Mouse (Mus musculus) bone marrow, adult 2 months (tissue): ENCODE measurements at regions not wholly inside any gene's neighbourhood (a gene's known extent, or its start where the extent isn't known, plus 50 kb on each side); places are given as distances from the start of the nearest gene placed in this dataset.

Experiments used
- CTCF ChIP-seq: fragments of 200-500 bp; IDR thresholded peaks from 2 replicates; pipeline ENCODE4 v1.5.1; 2011; ENCODE audit warnings: low read length, control low read depth; ENCODE audit not compliant: control insufficient read depth, insufficient read depth
- POLR2A ChIP-seq: fragments of 200-500 bp; IDR thresholded peaks from 2 replicates; pipeline ENCODE4 v1.6.1; 2011; ENCODE audit warnings: low read depth, mild to moderate bottlenecking, control low read depth, low read length, borderline replicate concordance; ENCODE audit not compliant: control insufficient read depth

- no peak for TF ChIP-seq CTCF
- no peak for TF ChIP-seq POLR2A
Observed at GRCm38 (mm10) chr4:53219351-53219750, 59.7 kb upstream of the Abca1 start.
